Mouse (Mus musculus) megakaryocyte progenitor cell, adult 5-6 weeks (primary cell): Measurements from ENCODE around the gene Cda. TPM values are rescaled to one million over a fixed set of nuclear protein-coding genes. Genes with fewer than 3 reads are reported as not detected.
A peak's percentile ranks its signal among the peaks of the same experiment; 100 is the strongest.
"Not testable (repeated sequence)": the region's sequence is repeated elsewhere in the genome, so short reads cannot be mapped to it uniquely, and the experiment has no call there.

Experiments used
- ATAC-seq: replicated peaks from 2 replicates; pipeline ENCODE4 v1.8.0; 2016; ENCODE audit warnings: mild to moderate bottlenecking, moderate TSS enrichment, inconsistent platforms; ENCODE audit not compliant: poor library complexity
- total RNA-seq, 2 experiments: library from RNA; stranded (forward) in 1 of 2; stranded (reverse) in 1 of 2; fragments of 157-497, 149-512 nt in 1 of 2; fragments of 200-1000 nt in 1 of 2; gene quantifications; 2 replicates each; pipeline versions ENCODE4 v1.2.3 to v1.2.4; 2015 to 2017

Gene Cda
- total RNA-seq, 2 experiments from 2014 or later, result 0.39 TPM; not detected in 1

- ATAC-seq, result no peak
Measured at GRCm38 (mm10) chr4:138336876-138337275, 30.9 kb downstream of the Cda start.

- ATAC-seq, result no peak
Measured at GRCm38 (mm10) chr4:138335648-138336047, 32.1 kb downstream of the Cda start.

GRCm38 (mm10) chr4:138335036-138335435 lies 32.8 kb downstream of the Cda start:
- ATAC-seq, result no peak

GRCm38 (mm10) chr4:138333135-138333534 lies 34.7 kb downstream of the Cda start:
- ATAC-seq, result no peak

GRCm38 (mm10) chr4:138331647-138332046 lies 36.1 kb downstream of the Cda start:
- ATAC-seq, result no peak

- ATAC-seq, result no peak
Measured at GRCm38 (mm10) chr4:138330264-138330671, 37.5 kb downstream of the Cda start.

GRCm38 (mm10) chr4:138327891-138328470 lies 39.8 kb downstream of the Cda start:
- 0 out of 2 replicates have a peak, but pooled peaks have one; percentile 3 for ATAC-seq

- ATAC-seq, result not testable (repeated sequence)
Measured at GRCm38 (mm10) chr4:138327155-138327554, 40.6 kb downstream of the Cda start.

- peak; percentile 82 for ATAC-seq
Measured at GRCm38 (mm10) chr4:138326077-138326695, 41.6 kb downstream of the Cda start, which contains the start of gene Pink1. TSS of gene Pink1 (minus strand) at chr4:138326307.

- peak; percentile 96 for ATAC-seq
Measured at GRCm38 (mm10) chr4:138325466-138326076, 42.2 kb downstream of the Cda start.

GRCm38 (mm10) chr4:138324451-138324850 lies 43.3 kb downstream of the Cda start:
- no peak for ATAC-seq

- ATAC-seq, result no peak
Measured at GRCm38 (mm10) chr4:138323753-138324152, 44.0 kb downstream of the Cda start.

GRCm38 (mm10) chr4:138322692-138323091 lies 45.1 kb downstream of the Cda start:
- no peak for ATAC-seq

GRCm38 (mm10) chr4:138321488-138321887 lies 46.3 kb downstream of the Cda start:
- no peak for ATAC-seq

GRCm38 (mm10) chr4:138320711-138321110 lies 47.1 kb downstream of the Cda start:
- no peak for ATAC-seq

GRCm38 (mm10) chr4:138319508-138319907 lies 48.3 kb downstream of the Cda start:
- ATAC-seq, result peak; percentile 90

GRCm38 (mm10) chr4:138318509-138319266 lies 49.1 kb downstream of the Cda start:
- ATAC-seq, result peak; percentile 76

GRCm38 (mm10) chr4:138316369-138316768 lies 51.4 kb downstream of the Cda start:
- no peak for ATAC-seq

- ATAC-seq, result 0 out of 2 replicates have a peak, but pooled peaks have one; percentile 33
Measured at GRCm38 (mm10) chr4:138315781-138316180, 52.0 kb downstream of the Cda start.

GRCm38 (mm10) chr4:138313795-138314194 lies 54.0 kb downstream of the Cda start:
- ATAC-seq, result no peak

- no peak for ATAC-seq
Measured at GRCm38 (mm10) chr4:138313021-138313420, 54.8 kb downstream of the Cda start.
